Mouse (Mus musculus) mouse trophoblast stem cell (cell line): Measurements from ENCODE around the gene Klk1b24.
"Not testable (repeated sequence)": the region's sequence is repeated elsewhere in the genome, so short reads cannot be mapped to it uniquely, and the experiment has no call there.

ENCODE experiments used
- in situ Hi-C, 2 experiments: fragments of 300-500 bp; cut with MseI, MboI; formaldehyde crosslinking; loops; 2 replicates in 1 of 2; 3 replicates in 1 of 2; pipeline ENCODE4 v1.15.1; 2025

Gene Klk1b24

DNA sequence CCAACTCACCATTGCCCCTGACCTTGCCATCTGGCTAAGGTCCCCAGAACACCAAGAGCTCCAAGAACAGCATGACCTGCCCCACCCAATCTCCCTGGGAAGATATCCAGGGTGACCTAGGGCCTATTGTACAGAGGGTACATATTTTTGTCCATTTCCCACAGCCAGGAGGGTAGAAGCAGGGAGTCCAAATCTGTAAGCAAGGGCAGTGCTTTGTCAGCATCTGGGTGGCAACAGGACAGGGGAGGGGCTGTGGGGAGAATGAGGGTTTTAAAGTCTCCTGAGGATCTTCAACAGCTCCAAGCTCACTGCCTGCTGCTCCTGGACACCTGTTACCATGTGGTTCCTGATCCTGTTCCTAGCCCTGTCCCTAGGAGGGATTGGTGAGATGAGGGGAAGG lies at the start of gene Klk1b24:
Gene Klk1b24, plus strand, starts transcription at position 301 of the 400 bp plus-strand sequence.
- in situ Hi-C loops = not testable (repeated sequence)

DNA sequence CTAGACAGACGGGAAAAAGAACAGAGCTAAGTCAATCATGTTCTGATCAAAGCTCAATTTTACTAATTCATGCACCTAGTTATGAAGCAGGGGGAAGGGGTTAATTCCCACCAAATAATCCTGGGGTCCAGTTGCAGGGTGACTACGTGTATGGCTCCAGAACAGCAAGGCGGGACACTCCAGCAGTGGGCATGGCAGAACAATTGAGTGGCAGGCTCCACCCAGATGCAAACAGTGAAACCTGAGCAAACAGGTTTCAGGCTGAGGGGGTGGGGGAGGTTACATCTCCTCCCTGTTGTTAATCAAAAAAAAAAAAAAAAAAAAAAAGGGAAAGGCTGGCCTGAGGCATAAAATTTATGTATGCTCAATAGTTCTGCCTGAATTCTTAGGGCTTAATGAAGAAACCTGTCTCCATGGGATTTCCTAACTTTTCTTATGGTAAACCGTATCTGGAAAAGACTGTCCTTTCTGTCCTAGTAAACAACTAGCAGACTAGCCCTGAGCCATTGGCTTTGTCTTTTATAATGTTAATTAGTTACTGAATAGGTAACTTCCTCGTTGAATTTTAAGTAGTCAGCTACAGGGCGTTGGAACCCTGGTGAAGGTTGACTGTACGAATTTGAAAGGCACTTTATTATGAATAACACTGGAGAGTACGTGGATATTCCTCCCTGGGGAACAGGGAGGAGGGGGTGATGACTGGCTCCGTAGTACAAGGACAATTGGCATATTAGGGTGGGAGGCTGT lies 8.6 kb upstream of the Klk1b24 start:
- in situ Hi-C loops = no loop called here

DNA sequence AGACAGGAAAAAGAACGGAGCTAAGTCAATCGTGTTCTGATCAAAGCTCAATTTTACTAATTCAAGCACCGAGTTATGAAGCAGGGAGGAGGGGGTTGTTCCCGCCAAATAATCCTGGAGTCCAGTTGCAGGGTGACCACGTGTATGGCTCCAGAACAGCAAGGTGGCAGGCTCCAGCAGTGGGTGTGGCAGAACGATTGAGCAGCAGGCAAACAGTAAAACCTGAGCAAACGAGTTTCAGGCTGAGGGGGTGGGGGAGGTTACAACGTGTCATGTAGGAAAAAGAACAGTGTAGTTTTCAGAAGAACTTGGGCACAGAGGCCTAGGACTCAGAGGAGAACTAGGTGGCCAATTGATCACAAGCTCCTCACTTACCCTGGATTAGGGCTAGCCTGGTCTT lies 1.5 kb upstream of the Klk1b24 start:
- in situ Hi-C loops = not testable (repeated sequence)

DNA sequence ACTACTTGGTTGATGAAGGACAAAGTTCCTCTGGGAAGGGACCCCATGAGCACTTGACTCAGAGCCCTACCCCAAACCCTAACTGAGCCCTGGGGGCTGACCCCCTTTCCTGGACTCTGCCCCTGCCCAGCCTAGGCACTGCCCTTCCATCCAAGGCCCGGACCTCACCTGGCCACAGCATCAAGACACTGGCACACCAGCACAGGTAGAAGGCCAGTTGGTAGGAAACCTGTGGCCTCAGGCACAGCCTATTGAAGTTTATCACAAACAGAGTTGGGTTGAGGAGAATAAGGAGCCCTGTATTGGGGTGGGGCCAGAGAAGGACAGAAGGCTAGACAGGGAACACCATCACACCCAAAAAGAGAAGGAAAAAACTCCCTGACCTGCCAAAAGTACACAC lies 5.4 kb downstream of the Klk1b24 start:
- in situ Hi-C loops = not testable (repeated sequence)

DNA sequence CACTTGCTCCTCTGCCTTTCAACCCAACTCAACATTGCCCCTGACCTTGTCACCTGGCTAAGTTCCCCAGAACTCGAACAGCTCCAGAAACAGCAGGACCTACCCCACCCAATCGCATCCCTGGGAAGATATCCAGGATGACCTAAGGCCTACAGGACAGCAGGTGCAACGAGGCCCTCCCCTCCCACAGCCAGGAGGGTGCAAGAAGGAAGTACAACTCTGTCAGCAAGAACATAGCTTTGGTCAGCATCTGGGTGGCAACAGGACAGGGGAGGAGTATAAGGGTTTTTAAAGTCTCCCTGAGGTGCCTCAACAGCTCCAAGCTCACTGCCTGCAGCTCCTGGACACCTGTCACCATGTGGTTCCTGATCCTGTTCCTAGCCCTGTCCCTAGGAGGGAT lies 9.9 kb downstream of the Klk1b24 start, which contains the start of gene Klk1b3:
Gene Klk1b3, plus strand, starts transcription at position 301 of the 400 bp plus-strand sequence.
- in situ Hi-C loops = no loop called here

DNA sequence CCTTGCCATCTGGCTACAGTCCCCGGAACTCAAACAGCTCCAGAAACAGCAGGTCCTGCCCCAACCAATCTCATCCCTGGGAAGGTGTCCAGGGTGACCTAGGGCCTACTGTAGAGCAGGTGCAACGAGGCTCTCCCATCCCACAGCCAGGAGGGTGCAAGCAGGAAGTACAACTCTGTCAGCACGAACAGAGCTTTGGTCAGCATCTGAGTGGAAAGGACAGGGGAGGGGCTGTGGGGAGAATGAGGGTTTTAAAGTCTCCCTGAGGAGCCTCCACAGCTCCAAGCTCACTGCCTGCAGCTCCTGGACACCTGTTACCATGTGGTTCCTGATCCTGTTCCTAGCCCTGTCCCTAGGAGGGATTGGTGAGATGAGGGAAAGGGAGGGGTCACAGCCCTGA lies 19.1 kb downstream of the Klk1b24 start, which contains the start of gene Klk1b4:
Gene Klk1b4, plus strand, starts transcription at position 301 of the 400 bp plus-strand sequence.
- in situ Hi-C loops = not testable (repeated sequence)

DNA sequence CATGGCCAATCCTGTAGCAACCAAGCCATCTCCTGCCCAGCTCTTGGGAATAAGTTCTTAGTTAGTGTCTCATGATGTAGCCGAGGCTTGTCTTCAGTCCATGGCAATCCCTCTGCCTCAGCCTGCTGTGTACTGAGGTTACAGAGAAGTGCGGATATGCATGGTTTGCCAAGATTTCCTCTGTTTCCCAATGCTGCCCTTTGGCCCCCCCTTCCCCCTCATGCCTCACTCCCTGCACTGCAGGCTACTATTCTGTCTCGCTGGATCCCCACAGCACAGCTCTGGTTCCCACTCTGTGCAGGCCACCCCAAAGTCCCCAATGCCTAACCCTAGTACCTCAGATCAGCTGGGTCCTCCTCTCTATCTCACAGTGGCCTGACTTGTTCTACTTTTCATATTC lies 20.3 kb downstream of the Klk1b24 start:
- in situ Hi-C loops = no loop called here

DNA sequence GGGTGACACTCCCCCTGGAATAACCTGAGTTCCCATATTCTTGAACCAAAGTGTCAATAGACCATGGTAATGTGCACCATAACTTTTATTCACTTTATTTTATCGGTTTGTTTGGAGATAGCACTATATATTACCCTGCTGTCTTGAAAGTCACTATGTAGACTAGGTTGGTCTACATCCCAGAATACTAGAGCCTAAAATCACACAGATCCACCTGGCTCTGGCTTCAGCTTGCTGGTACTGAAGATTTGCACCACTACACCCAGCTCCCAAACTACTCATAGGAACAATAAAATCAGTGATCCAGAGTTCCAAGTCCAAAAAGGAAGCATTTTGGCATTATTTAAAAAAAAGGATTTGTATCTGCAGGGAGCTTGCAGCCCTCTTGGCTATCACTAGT lies 27.6 kb downstream of the Klk1b24 start, which contains the start of gene Klk1b5:
Gene Klk1b5, plus strand, starts transcription at position 301 of the 400 bp plus-strand sequence.
- in situ Hi-C loops = no loop called here

DNA sequence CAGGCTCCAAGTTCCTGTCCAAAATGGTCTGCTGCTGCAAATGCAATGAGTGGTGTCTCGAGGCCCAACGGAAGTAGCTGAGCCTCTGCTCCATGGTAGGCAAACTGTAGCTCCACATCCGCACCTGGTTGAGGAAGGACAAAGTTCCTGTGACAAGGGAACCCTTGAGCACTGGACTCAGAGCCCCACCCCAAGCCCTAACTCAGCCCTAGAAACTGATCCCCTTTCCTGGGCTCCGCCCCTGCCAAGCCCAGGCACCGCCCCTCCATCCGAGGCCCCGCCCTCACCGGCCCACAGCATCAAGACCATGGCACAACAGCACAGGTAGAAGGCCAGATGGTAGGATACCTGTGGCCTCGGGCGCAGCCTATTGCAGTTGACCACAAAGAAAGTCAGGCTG lies 33.6 kb downstream of the Klk1b24 start:
- in situ Hi-C loops = not testable (repeated sequence)

DNA sequence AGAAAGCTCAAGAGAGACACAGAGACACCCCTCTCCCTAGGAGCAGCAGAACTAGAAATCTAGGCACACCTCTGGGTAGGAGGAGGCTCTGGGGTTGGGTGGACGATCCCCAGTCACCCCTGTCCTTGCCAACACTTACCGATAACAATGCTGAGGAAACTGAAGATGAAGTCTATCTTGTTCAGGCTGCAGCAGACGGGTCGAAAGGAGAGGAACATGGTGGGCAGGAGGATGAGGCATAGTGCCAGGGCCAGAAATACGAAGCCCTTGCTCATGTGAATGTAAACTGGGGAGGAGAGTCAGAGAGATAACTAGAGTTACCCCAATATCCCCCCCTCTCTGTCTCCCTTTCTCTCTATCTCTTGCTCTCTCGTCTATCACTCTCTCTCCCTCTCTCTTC lies 34.3 kb downstream of the Klk1b24 start:
- in situ Hi-C loops = not testable (repeated sequence)

DNA sequence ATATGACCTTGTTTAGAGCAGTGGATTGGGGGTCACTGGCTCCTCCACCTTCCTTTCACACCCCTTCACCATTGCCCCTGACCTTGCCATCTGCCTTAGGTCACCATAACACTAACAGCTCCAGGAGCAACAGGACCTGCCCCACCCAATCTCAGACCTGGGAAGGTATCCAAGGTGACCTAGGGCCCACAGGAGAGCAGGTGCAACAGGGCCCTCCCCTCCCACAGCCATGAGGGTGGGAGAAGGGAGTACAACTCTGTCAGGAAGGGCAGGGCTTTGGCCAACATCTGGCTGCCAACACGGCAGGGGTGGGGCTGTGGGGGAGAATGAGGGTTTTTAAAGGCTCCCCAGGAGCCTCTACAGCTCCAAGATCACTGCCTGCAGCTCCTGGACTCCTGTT lies 37.0 kb downstream of the Klk1b24 start, which contains the start of gene Klk1:
Gene Klk1, plus strand, starts transcription at position 285 of the 400 bp plus-strand sequence.
- in situ Hi-C loops = no loop called here

DNA sequence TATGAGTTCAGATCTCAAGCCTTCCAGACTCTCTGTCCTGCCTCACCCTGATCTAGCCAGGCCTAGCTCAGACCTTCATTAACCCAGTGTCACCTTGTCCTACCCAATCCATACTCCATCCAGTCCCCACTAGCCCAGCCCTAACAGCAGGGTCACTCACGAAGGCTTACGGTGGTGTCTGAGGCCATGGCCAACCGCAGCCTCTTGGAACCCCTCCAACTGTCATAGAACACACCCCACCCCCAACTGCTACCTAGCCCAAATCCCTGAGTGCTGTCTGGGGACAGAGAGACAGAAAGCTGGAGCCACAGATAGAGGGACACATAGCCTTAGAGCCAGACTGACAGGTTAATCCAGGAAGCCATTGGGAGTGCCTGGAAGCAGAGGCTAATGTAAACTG lies 47.9 kb downstream of the Klk1b24 start, which contains the start of gene Gm36864:
Gene Gm36864, plus strand, starts transcription at position 269 of the 400 bp plus-strand sequence.
- in situ Hi-C loops = no loop called here

DNA sequence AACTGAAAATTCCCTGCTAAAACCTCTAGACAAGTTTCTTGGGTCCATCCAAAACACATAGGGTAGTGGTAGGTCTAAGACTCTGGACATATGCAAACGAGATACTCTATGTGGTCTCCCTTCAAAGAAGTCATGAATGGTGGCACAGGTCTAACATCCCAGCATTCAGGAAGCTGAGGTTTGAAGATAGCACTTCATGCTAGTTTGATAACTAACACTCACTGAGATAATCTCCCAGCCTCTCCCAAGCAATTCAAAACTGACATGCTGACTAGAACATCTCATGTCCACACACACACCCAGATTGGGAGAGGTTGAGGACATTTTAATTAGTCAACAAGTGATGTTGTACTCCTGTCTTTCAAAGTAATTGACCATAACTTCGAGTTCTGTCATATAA lies 51.9 kb downstream of the Klk1b24 start:
- in situ Hi-C loops = no loop called here

DNA sequence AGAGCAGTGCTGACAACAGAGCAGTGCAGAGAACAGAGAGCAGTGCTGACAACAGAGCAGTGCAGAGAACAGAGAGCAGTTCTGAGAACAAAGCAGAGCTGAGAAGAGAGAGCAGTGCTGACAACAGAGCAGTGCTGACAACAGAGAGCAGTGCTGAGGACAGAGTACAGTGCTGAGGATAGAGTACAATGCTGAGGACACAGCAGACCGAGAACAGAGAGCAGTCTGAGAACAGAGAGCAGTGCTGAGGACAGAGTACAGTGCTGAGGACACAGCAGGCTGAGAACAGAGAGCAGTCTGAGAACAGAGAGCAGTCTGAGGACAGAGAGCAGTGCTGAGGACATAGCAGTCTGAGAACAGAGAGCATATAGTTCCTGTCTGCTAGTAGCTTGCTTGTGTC lies 52.7 kb downstream of the Klk1b24 start:
- in situ Hi-C loops = no loop called here

DNA sequence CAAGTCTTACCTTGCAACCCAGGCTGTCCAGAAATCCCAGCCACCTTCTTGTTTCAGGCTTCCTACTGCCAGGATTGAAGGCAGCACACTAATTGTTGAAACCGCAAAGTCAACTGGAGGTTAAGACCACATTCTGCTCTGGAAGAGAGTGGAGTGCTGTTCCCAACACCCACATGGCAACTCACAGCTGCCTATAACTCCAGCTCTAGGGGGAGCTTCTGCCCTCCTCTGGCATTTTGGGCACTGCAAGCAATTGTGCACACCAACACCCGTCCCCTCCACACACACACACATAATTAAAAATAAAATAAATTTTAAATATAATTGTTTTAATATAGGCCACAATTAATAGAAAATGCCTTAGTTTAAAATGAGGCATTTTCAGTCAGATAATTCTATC lies 53.1 kb downstream of the Klk1b24 start:
- in situ Hi-C loops = no loop called here
